Mouse (Mus musculus) ES-Bruce4 (cell line): ENCODE results near the gene Mrps5.

ENCODE experiments used
- CTCF ChIP-seq: IDR thresholded peaks from one replicate; pipeline ENCODE4 v1.8.1; 2011; ENCODE audit warnings: low read depth, low read length
- POLR2A ChIP-seq: IDR thresholded peaks from one replicate; pipeline ENCODE4 v1.8.1; 2011; ENCODE audit warnings: low read length; ENCODE audit not compliant: insufficient read depth

DNA sequence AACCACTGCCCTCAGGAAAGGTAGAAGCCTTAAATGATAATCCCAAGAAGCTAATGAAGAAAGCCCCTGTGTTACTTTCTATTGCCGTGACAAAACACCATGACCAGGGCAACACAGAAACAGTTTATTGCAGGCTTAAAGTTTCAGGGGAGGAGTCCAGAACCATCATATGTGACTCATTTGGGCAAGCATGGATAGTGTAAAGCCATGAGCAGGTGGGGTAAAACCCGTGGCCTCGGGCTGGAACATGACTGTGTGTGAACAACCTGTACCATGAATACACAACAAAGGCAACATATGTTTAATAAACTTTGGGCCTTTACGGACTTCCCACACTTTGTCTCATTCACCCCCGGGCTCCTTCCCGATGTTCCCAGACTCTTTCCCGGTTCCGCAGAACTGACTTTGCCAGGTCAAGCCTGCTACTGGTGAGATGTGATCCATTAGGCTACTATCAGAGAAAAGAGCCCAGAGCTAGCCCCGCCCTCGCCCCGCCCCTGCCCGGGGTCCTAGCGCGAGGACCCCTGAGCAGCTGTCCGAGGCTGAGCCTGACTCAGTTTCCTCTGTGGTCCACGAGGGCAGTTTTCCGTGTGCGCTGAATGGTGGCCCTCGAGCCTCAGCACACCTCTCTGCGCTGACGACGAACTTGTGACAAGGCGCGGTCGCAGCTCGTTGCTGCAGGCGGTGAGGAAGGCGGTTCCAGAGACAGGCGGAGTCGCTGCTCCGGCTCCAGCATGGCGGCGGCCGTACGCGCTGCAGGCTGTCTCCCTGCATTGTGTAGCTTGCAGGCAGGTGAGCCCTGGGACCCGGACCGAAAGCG lies at the start of gene Mrps5, which contains the start of gene Zfp661:
- no peak for TF ChIP-seq CTCF
- peak; percentile 26 for TF ChIP-seq POLR2A
